Mouse (Mus musculus) left cerebral cortex, postnatal 10 days (tissue): ENCODE measurements around the gene Gm29094. TPM values are rescaled to one million over a fixed set of nuclear protein-coding genes. Genes with fewer than 3 reads are reported as not detected.
"Not testable (repeated sequence)": the region's sequence is repeated elsewhere in the genome, so short reads cannot be mapped to it uniquely, and the experiment has no call there.

Source experiments
- DNase-seq, 2 experiments: peaks; one replicate each; pipeline ENCODE4 v3.0.0; 2021 to 2022; ENCODE audit warnings: low spot score in 2 of 2, mixed read lengths in 1 of 2; ENCODE audit errors: extremely low spot score in 1 of 2
- intact Hi-C: fragments of 180-260 bp; cut with DNase I; formaldehyde crosslinking; loops from one replicate; pipeline ENCODE4 v1.15.1; 2025
- total RNA-seq, 2 experiments: library from RNA; stranded (reverse); gene quantifications; 2 replicates each; pipeline ENCODE4 v1.2.3; 2021

The Gm29094 gene
- total RNA-seq, 2 experiments from 2014 or later = not detected

DNA sequence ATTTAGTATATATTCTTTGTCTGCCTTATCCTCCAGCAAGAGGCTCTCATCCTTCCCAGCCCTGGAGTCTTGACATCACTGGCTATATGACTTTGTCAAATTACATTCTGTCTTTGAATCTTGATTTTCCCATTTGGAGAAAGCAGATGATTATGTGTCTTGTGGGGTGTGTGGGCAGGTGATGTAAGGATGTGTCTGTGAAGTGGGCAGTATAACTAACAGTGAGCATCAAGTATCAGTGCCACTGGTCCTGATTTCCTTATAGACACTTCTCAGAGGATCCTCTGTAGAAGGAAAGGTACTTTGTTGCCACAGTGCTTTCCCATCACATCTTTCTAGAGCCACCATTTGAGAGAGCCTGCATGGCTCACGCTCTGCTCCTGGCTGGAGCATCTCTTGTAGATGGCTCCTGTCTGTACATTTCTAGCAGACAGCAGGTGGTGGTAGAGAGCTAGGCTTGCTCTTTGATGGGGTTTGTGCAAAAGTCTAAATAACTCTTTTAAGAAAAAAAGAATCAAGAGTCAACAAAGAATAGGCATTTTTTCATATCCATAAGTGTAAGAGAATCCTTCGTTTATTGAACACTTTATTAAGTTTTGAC lies 31.8 kb downstream of the Gm29094 start:
- intact Hi-C loops = not testable (repeated sequence)
- peak; percentile 47 to 62 for DNase-seq

DNA sequence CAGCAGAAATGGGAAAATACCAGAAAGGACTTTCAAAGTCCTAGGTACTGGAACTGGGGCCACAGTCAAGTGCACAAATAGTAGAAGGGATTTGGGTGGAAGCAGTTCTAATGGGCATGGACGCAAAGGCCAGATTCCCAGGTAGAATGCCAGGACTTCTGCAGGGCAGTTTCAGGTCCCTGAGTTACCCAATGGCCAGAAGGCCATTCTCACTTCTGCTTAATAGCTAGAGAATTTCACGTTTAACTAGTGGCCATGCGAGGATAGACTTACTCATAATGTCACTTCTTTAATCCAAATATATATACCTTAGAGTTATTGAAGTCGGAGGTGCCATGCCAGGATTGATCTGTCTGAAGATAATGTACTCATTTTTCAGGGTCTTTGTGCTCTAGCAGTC lies 38.0 kb downstream of the Gm29094 start:
- DNase-seq, intact Hi-C loops: not testable (repeated sequence)

DNA sequence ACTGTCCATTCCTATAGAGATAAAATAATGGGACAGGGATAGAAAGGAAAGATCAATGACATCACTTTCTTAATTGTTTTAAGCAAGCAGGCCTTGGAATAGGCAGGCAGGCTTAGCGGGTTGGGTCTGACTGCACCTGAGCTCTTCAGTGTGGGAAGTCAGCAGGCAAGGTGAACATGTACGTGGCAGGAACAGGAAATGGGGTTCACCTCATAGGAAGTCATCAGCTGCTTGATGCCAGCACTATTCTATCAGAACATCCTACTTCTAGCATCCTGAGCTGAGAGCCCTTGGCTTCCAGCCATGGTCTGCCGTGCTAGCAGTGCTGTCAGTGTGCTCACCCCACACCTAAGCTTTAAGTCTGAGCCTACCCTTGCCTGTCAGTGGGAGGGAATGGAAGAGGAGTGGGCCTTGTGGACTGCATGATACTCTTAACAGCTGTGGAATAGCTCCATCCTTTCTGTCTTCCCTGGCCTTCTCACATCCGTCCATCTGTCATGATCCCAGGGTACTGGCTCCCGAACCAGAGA lies 39.9 kb downstream of the Gm29094 start:
- DNase-seq, intact Hi-C loops: not testable (repeated sequence)

DNA sequence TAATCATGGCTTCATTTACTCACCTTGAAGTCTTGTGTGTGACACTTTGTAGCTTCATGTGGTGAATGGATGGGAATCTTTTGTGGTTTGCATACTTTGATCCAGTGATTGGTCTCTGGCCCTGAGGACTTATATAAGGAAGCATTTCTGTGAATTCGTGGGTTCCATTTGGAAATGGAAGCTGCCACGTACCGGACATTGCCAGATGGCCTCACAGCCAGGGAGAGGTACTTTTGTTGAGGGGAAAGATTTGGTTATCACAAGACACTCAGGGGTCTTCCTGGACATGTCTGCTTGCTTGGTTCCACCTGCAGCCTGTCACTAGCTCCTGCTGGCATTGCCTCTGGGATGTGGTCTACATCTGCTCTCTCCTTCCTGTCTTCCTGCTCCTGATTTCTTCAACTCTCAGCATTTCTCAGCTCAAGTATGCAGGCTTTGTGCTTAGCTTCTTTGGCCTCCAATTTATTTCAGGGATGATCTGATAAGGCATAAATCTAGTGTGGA lies 41.4 kb downstream of the Gm29094 start:
- intact Hi-C loops = not testable (repeated sequence)

DNA sequence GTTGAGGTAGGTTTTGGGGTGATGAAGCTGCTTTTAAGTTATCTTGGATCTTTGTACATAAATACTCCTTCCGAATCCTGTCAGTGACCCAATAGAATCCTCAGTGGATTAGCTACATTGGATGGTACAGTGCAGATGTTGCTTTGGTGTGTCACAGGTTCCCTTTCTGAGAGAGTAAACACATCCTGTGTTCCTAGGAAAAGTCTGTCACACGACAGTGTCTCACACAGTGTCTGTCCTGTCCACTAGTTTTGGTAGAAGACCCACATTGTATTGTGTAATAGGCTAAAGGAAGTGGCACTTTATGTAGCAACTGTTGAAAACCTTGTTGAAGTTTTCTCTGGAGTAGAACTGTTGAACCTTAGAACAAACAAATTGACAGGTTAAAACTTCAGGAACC lies 54.2 kb downstream of the Gm29094 start:
- intact Hi-C loops = no loop called here
- no peak for DNase-seq

More for the DNA sequence above, 41.4 kb downstream of the Gm29094 start:
- DNase-seq = not testable (repeated sequence)

DNA sequence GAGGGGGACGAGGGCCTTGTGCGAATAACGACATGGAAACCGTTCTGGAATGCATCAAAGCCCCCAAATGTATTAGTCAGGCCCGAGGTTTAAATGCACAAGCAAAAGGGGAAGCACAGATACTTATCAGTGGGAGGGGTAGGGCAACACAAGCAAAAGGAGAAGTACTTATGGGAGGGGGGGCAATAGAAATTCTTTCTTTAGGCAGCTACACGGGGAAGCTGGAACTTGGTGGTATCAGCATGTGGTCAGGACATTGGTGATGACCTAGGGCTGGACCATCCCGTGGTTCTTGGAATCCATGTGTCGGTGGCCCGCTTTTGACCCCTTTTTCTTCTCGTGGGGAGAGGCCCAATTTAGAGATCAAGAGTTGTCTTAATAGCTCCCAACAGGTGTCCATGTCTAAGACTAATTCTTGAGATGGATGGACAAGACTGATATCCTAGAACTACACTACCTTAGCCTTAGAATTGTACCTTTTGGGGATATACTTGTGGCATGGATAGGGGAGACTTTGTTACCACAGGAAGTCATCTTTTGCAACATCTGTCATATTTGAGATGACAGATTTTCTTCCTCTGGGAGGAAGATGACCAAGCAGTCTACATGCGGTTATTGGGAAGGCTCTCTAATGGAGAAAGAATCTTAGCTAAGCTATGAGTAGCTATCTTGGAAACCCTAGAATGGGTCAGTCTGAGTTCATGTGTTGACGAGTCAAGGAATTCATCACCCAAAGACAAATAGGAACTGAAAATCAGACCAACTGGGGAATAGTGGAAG lies 57.6 kb downstream of the Gm29094 start:
- no peak for DNase-seq
- intact Hi-C loops = no loop called here

DNA sequence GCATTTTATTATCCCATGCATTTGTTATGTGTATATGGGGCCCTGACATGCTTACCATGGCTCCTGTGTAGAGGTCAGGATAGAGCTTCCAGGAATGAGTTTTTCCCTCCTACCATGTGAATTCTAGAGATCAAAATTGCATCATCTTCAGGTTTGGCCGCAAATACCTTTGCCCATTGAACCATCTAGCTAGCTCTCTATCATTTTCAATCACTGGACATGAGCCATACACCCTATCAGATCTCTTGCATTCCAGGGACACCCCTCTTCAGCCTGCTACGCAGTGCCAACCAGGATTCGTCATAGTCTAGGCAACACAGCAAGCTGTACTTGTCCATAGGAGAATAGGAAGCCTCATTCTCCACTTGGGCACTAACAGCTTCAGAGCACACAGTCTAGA lies 64.8 kb downstream of the Gm29094 start:
- intact Hi-C loops = no loop called here

DNA sequence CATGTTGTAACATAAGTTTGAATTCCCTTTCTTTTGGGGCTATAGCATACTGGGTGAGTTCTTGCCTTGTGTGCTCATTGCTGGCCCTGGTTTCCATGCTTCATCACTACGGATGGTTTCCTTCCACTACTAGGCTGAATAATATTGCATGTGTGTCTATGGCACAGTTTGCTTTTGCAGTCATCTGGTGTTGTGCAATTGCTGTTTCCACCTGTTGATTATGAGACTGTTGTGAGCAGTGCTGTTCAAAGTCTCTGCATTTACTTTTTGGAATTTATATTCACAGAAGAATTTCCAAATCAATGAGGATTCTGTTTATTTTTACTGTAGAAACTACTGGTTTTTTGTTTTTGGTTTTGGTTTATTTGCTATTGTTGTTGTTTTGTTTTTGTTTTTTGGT lies 65.4 kb downstream of the Gm29094 start:
- intact Hi-C loops = no loop called here
- no peak for DNase-seq

More for the DNA sequence above, 64.8 kb downstream of the Gm29094 start:
- DNase-seq = no peak

Other genes with a start within 250 kb of the Gm29094 start
- gene Bcl2a1a, start 242.5 kb upstream of the Gm29094 start, total RNA-seq = not detected
- gene Trim43b, start 106.5 kb upstream of the Gm29094 start, total RNA-seq = under 1 TPM; 0.22 to 0.24 TPM
- gene Bcl2a1b, start 170 bp upstream of the Gm29094 start, total RNA-seq = under 1 TPM; 0.66 to 0.81 TPM
- 10 to 100 TPM; 32.9 to 39.0 TPM for gene Mthfs, start 11.3 kb downstream of the Gm29094 start, total RNA-seq